Mouse (Mus musculus) stomach, embryonic 16.5 days (tissue): ENCODE results near the gene Tnfrsf11a. TPM values are rescaled to one million over a fixed set of nuclear protein-coding genes. Genes with fewer than 3 reads are reported as not detected.

Experiments
- ATAC-seq: fragments of 200-750 bp; cut with Nextera tagmentation; 2 replicates; pipeline ENCODE4 v1.8.0; 2017; ENCODE audit warnings: moderate number of reproducible peaks, moderate TSS enrichment; ENCODE audit not compliant: insufficient read depth, low FRiP score
- H3K27ac ChIP-seq: fragments of 300-500 bp; sonication (generic); 2 replicates; pipeline ENCODE4 v1.5.1; 2014; ENCODE audit warnings: low read length
- H3K27me3 ChIP-seq: fragments of 300-500 bp; sonication (generic); 2 replicates; pipeline ENCODE4 v1.6.1; 2014; ENCODE audit warnings: low read length, control low read depth, mixed read lengths; ENCODE audit not compliant: control insufficient read depth, insufficient read depth
- H3K36me3 ChIP-seq: fragments of 300-500 bp; sonication (generic); 2 replicates; pipeline ENCODE4 v1.6.1; 2014; ENCODE audit warnings: low read length; ENCODE audit not compliant: control insufficient read depth, insufficient read depth
- H3K4me1 ChIP-seq: fragments of 300-500 bp; sonication (generic); 2 replicates; pipeline ENCODE4 v1.6.1; 2014; ENCODE audit warnings: low read length, control low read depth, mixed read lengths; ENCODE audit not compliant: control insufficient read depth, insufficient read depth
- H3K4me2 ChIP-seq: fragments of 300-500 bp; sonication (generic); 2 replicates; pipeline ENCODE4 v1.6.1; 2014; ENCODE audit warnings: low read depth, low read length, mixed read lengths
- H3K4me3 ChIP-seq: fragments of 300-500 bp; sonication (generic); replicated peaks from 2 replicates; pipeline ENCODE4 v1.5.1; 2014; ENCODE audit warnings: mild to moderate bottlenecking, low read length
- H3K9ac ChIP-seq: fragments of 300-500 bp; sonication (generic); 2 replicates; pipeline ENCODE4 v1.6.1; 2014; ENCODE audit warnings: low read length
- H3K9me3 ChIP-seq: fragments of 300-500 bp; sonication (generic); replicated peaks from 2 replicates; pipeline ENCODE4 v1.6.1; 2016; ENCODE audit warnings: low read length, control low read depth; ENCODE audit not compliant: control insufficient read depth
- WGBS: fragments of 180-500 bp; shearing (Covaris S2); extraction: QIAGEN DNeasy Blood & Tissue Kit; methylation state at CpG from one replicate; pipeline ENCODE4 v1.1.7; 2014; 5-methylcytosine and 5-hydroxymethylcytosine counted together
- polyA plus RNA-seq: library from polyadenylated mRNA; unstranded; fragments of >200 nt; fragmentation: Nextera tagmentation; extraction: Ambion mirVana; gene quantifications from 2 replicates; pipeline ENCODE4 v1.2.1, GENCODE M21; 2015

Tnfrsf11a gene
- polyA plus RNA-seq, result 1.8 and 2.2 TPM in 2 replicates

DNA sequence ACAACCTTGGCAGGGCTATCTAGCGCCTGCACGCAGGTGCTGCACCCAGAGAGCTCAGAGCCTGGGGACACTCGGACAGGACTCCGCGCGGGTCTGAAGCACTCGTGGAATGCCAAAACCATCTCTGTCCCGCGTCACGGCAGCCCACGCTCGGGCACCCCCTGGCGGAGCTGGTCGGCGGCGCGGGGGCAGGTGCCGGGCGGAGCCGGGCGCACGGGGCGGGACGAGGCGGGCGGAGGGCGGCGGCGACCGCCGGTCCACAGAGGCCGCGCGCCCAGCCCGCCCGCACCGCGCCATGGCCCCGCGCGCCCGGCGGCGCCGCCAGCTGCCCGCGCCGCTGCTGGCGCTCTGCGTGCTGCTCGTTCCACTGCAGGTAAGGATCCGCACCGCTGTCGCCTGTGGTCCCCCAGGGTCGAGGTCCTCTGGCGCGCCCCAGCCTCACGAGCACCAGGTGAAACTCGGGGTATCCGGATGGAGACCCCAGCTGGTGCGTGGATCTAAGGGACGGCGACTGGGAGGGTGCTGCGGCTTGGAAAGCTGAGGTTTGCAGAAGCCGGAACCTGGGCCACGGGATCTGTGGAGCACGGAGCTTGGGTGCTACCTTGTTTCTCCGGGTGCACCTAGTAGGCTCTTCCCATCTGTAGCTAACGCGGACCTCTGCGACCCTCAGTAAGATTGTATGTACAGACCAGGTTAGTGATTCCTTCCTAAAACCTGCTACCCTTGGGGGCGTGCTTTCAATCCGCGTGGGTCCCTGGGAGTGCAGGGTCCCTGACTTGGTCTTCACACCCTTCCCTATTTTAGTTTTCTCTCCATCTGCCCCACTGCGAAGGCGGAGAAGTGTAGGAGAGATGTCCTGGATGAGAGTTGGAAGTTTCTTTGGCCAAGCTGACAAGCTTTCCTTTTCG, at the start of gene Tnfrsf11a:
Tnfrsf11a (plus strand) TSS at position 262 of the 908 bp plus-strand sequence.
- Histone ChIP-seq H3K4me1 (peaks cover 15% of the 10 kb centered on the region), H3K27ac (peak within 1 kb of the TSS; percentile 15; the same call in 1 of the 2 replicates), H3K9ac (peak within 1 kb of the TSS; percentile 85), H3K27me3 (peaks cover 4% of the 10 kb centered on the region; the same call in 1 of the 2 replicates), H3K36me3 (no peaks in the 10 kb centered on the region), H3K4me2 (peak within 1 kb of the TSS; percentile 93), H3K4me3 (peak within 1 kb of the TSS; percentile 75), H3K9me3 (no peaks in the 10 kb centered on the region)
- ATAC-seq, result peak; percentile 86
- WGBS, result 2% methylated on average over 77 of the region's 77 CpGs

- H3K4me3 ChIP-seq, result no peak overlapping the region
- no peaks in the 10 kb centered on the region for H3K9me3 ChIP-seq
- H3K27me3 ChIP-seq, result no peaks in the 10 kb centered on the region
- WGBS, result 77% methylated on average over 3 of the region's 3 CpGs
- H3K4me1 ChIP-seq, result no peaks in the 10 kb centered on the region
- peaks cover 1% of the 10 kb centered on the region; the same call in 1 of the 2 replicates for H3K36me3 ChIP-seq
- ATAC-seq, result no peak
- H3K9ac ChIP-seq, result no peak overlapping the region
- H3K27ac ChIP-seq, result no peak overlapping the region
- H3K4me2 ChIP-seq, result no peak overlapping the region
Measured at GRCm38 (mm10) chr1:105735318-105735717, 45.2 kb upstream of the Tnfrsf11a start.

DNA sequence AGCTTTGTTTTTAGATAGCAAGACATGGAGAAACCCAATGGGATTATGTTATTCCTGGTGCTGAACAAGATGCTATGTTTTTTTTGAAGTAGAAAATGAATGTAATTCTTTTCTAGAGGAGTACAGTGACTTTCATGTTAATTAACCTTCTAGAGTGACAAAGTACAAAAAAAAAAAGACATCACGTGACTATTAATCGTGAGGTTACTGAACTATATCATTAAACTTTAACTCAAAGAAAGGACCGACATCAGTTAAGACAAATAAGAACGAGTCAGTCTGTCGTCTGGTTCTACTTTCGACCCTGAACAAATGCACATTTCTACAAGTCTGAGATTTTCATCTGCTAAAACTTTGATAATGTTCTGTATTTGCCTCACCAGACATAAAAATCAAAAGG, 42.2 kb upstream of the Tnfrsf11a start:
- H3K27me3 ChIP-seq, result no peaks in the 10 kb centered on the region
- H3K9me3 ChIP-seq, result no peaks in the 10 kb centered on the region
- peaks cover 18% of the 10 kb centered on the region for H3K36me3 ChIP-seq
- H3K27ac ChIP-seq, result no peak overlapping the region
- no peak overlapping the region for H3K9ac ChIP-seq
- 76% methylated on average over 6 of the region's 6 CpGs for WGBS
- ATAC-seq, result no peak
- no peak overlapping the region for H3K4me2 ChIP-seq
- no peak overlapping the region for H3K4me3 ChIP-seq
- no peaks in the 10 kb centered on the region for H3K4me1 ChIP-seq

DNA sequence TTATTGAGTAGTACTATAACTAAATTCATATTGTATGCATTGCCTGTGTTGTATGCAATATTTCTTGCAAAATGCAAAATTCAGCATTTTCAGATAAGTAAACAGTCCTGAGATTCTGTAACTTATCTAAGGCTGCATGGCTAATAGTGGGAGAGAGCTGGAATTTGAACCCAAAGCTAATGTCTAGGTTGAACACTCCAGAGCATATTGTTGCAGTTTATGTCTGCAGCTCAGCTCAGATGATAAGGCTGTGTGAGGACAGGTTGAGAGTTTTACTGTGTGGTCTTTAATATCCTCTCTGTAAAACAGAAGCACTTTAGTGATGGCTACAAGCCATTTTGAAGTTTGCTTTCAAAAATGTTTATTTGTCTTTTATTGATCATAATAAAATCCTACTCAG, 41.0 kb upstream of the Tnfrsf11a start:
- ATAC-seq, result no peak
- H3K27me3 ChIP-seq, result no peaks in the 10 kb centered on the region
- no peaks in the 10 kb centered on the region for H3K9me3 ChIP-seq
- H3K27ac ChIP-seq, result no peak overlapping the region
- no peak overlapping the region for H3K4me2 ChIP-seq
- no peak overlapping the region for H3K4me3 ChIP-seq
- H3K9ac ChIP-seq, result no peak overlapping the region
- peaks cover 21% of the 10 kb centered on the region for H3K36me3 ChIP-seq
- no peaks in the 10 kb centered on the region for H3K4me1 ChIP-seq

GRCm38 (mm10) chr1:105742481-105742880, 38.0 kb upstream of the Tnfrsf11a start:
- Histone ChIP-seq H3K9me3 (no peaks in the 10 kb centered on the region), H3K4me1 (no peaks in the 10 kb centered on the region), H3K36me3 (peaks cover 23% of the 10 kb centered on the region), H3K9ac (no peak overlapping the region), H3K27ac (no peak overlapping the region), H3K4me3 (no peak overlapping the region), H3K27me3 (no peaks in the 10 kb centered on the region), H3K4me2 (no peak overlapping the region)
- WGBS, result 89% methylated on average over 1 of the region's 1 CpGs
- no peak for ATAC-seq

GRCm38 (mm10) chr1:105746444-105746843, 34.1 kb upstream of the Tnfrsf11a start:
- Histone ChIP-seq H3K4me1 (no peaks in the 10 kb centered on the region), H3K9me3 (no peaks in the 10 kb centered on the region), H3K27ac (no peak overlapping the region), H3K9ac (no peak overlapping the region), H3K4me3 (no peak overlapping the region), H3K36me3 (peaks cover 15% of the 10 kb centered on the region), H3K27me3 (no peaks in the 10 kb centered on the region), H3K4me2 (no peak overlapping the region)
- ATAC-seq, result no peak
- 92% methylated on average over 1 of the region's 1 CpGs for WGBS

DNA sequence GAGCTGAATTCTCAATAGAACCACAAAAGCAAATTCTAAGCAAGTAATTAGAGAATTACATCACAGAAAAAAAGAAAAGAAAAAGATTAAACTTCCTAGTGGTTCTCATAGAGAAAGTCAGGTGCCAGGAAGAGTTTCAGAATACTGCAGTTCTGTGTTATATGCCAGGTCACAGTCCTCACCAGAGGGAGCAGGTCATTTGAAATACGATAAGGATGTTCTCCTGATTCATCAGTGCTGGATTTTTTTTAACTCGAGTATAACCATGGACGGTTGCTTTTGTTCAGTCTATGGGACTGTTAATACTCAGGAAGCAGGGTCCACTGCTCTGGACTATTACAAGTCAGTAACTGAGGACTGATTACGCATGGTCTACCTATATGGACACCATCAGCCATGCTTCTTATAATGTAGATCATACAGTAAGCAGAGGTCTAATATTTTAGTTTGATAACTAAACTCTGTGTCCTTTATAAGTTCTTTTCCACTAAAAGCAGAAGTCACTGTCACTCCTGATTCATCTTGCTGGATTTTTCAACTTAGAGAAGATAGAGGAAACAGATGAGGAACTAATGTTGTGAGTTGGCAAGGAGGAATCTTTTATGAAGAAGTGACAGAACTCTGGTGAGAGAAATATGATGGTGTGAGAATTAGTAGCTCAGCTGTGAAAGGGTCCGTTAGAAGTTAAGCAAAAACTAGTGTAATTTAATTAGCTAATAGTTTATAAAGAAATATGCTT, 33.5 kb upstream of the Tnfrsf11a start:
- peaks cover 9% of the 10 kb centered on the region for H3K36me3 ChIP-seq
- WGBS, result 84% methylated on average over 5 of the region's 5 CpGs
- no peaks in the 10 kb centered on the region for H3K9me3 ChIP-seq
- no peaks in the 10 kb centered on the region for H3K27me3 ChIP-seq
- H3K4me2 ChIP-seq, result no peak overlapping the region
- no peak overlapping the region for H3K27ac ChIP-seq
- H3K9ac ChIP-seq, result no peak overlapping the region
- no peak for ATAC-seq
- H3K4me3 ChIP-seq, result no peak overlapping the region
- H3K4me1 ChIP-seq, result no peaks in the 10 kb centered on the region

DNA sequence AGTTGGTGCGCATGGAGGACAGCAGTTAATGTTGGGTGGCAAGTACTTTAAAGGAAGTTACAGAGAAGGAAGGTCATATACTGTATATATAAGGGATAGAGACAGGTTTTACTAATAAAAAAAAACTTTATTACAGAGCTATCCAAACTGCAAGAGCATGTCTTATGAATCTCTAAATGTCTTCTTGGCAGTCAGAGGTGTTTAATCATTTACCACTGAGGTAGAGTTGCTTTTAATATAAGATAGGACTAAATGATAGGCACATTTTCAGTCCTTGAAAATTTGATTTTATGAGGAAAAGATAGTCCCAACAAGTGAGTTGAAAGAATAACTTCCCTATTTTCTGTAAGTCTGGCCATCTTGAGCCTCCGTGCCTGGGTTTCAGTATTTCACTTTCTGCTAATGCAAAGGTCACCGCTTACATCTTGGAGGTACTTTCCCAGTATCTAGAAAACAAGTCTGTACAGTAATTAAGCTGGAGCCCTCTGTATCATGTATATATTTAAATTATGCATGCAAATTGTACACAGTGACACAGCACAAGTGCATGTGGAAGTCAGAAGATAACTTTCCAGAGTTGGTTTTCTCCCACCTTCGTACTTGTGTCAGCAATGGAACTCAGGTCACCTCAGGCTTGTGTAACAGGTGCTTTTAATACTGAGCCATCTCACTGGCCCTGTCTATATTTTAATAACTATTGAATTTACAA, 32.3 kb upstream of the Tnfrsf11a start:
- Histone ChIP-seq H3K4me3 (no peak overlapping the region), H3K9ac (no peak overlapping the region), H3K4me1 (no peaks in the 10 kb centered on the region), H3K9me3 (no peaks in the 10 kb centered on the region), H3K36me3 (peaks cover 8% of the 10 kb centered on the region), H3K4me2 (no peak overlapping the region), H3K27me3 (no peaks in the 10 kb centered on the region), H3K27ac (no peak overlapping the region)
- 93% methylated on average over 4 of the region's 4 CpGs for WGBS
- no peak for ATAC-seq
